Mouse (Mus musculus) embryonic facial prominence, embryonic 15.5 days (tissue): ENCODE measurements at regions not wholly inside any gene's neighbourhood (a gene's known extent, or its start where the extent isn't known, plus 50 kb on each side); places are given as distances from the start of the nearest gene placed in this dataset.

Source experiments
- ATAC-seq: fragments of 200-750 bp; cut with Nextera tagmentation; 2 replicates; pipeline ENCODE4 v1.8.0; 2017; ENCODE audit warnings: low read depth, moderate TSS enrichment; ENCODE audit not compliant: insufficient number of reproducible peaks, low FRiP score, low TSS enrichment
- H3K27ac ChIP-seq: fragments of 300-500 bp; sonication (generic); replicated peaks from 2 replicates; pipeline ENCODE4 v1.5.1; 2015; ENCODE audit warnings: mild to moderate bottlenecking, inconsistent platforms
- H3K27me3 ChIP-seq: fragments of 300-500 bp; sonication (generic); 2 replicates; pipeline ENCODE4 v1.6.1; 2015; ENCODE audit warnings: inconsistent platforms
- H3K36me3 ChIP-seq: fragments of 300-500 bp; sonication (generic); 2 replicates; pipeline ENCODE4 v1.6.1; 2015; ENCODE audit warnings: mild to moderate bottlenecking, inconsistent platforms
- H3K4me1 ChIP-seq: fragments of 300-500 bp; sonication (generic); 2 replicates; pipeline ENCODE4 v1.6.1; 2015; ENCODE audit warnings: inconsistent platforms
- H3K4me2 ChIP-seq: fragments of 300-500 bp; sonication (generic); replicated peaks from 2 replicates; pipeline ENCODE4 v1.6.1; 2015; ENCODE audit warnings: mild to moderate bottlenecking, inconsistent platforms
- H3K4me3 ChIP-seq: fragments of 300-500 bp; sonication (generic); replicated peaks from 2 replicates; pipeline ENCODE4 v1.5.1; 2015; ENCODE audit warnings: mild to moderate bottlenecking, inconsistent platforms
- H3K9ac ChIP-seq: fragments of 300-500 bp; sonication (generic); 2 replicates; pipeline ENCODE4 v1.6.1; 2015; ENCODE audit warnings: inconsistent platforms
- H3K9me3 ChIP-seq: fragments of 300-500 bp; sonication (generic); replicated peaks from 2 replicates; pipeline ENCODE4 v1.6.1; 2016; ENCODE audit warnings: inconsistent platforms
- WGBS: fragments of 180-500 bp; shearing (Covaris S2); methylation state at CpG from one replicate; pipeline ENCODE4 v1.1.7; 2015; 5-methylcytosine and 5-hydroxymethylcytosine counted together

- 78% methylated on average over 3 of the region's 3 CpGs for WGBS
- ATAC-seq, result no peak
- no peak overlapping the region for H3K4me2 ChIP-seq
- H3K36me3 ChIP-seq, result no peaks in the 10 kb centered on the region
- H3K27ac ChIP-seq, result no peak overlapping the region
- no peaks in the 10 kb centered on the region; the same call in 1 of the 2 replicates for H3K27me3 ChIP-seq
- H3K4me3 ChIP-seq, result no peak overlapping the region
- H3K9me3 ChIP-seq, result no peaks in the 10 kb centered on the region
- H3K9ac ChIP-seq, result no peak overlapping the region
- no peaks in the 10 kb centered on the region for H3K4me1 ChIP-seq
Measured at GRCm38 (mm10) chr8:115440151-115440550, 267.4 kb downstream of the Maf start.

GRCm38 (mm10) chr8:115439512-115439911 lies 268.1 kb downstream of the Maf start:
- no peak for ATAC-seq
- H3K4me2 ChIP-seq, result no peak overlapping the region
- H3K9ac ChIP-seq, result no peak overlapping the region

DNA sequence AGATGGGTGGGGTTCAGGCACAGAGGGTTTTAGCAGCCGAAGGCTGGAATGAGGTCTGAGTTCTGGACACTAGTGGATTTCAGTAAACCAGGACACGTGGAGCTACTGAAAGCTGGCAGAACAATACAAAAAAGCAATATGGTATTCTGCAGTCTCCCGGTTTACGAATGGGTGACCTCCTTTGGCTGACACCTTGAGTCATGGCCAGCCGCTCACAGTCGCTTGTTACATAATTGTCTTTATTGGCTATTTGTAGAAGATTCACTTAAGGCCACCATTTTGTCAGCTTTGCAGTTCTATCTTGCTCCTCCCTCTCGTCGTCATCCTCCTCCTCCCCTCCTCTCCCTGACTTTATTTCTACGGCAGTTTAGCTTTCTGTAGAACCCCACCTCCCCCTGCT lies 269.6 kb downstream of the Maf start:
- H3K4me2 ChIP-seq, result no peak overlapping the region
- H3K27ac ChIP-seq, result no peak overlapping the region
- H3K36me3 ChIP-seq, result no peaks in the 10 kb centered on the region
- no peak overlapping the region for H3K4me3 ChIP-seq
- WGBS, result 89% methylated on average over 9 of the region's 9 CpGs
- no peak for ATAC-seq
- H3K27me3 ChIP-seq, result peaks cover 3% of the 10 kb centered on the region; the same call in 1 of the 2 replicates
- no peaks in the 10 kb centered on the region for H3K4me1 ChIP-seq
- no peaks in the 10 kb centered on the region for H3K9me3 ChIP-seq
- no peak overlapping the region for H3K9ac ChIP-seq

More at GRCm38 (mm10) chr8:115439512-115439911, 268.1 kb downstream of the Maf start:
- Histone ChIP-seq H3K27ac (no peak overlapping the region), H3K9me3 (no peaks in the 10 kb centered on the region), H3K36me3 (no peaks in the 10 kb centered on the region), H3K27me3 (no peaks in the 10 kb centered on the region; the same call in 1 of the 2 replicates), H3K4me1 (no peaks in the 10 kb centered on the region), H3K4me3 (no peak overlapping the region)
- 72% methylated on average over 5 of the region's 5 CpGs for WGBS

GRCm38 (mm10) chr8:115436356-115436721 lies 271.3 kb downstream of the Maf start:
- H3K27ac ChIP-seq, result no peak overlapping the region
- H3K4me2 ChIP-seq, result no peak overlapping the region
- H3K36me3 ChIP-seq, result no peaks in the 10 kb centered on the region
- H3K27me3 ChIP-seq, result peaks cover 7% of the 10 kb centered on the region; the same call in 1 of the 2 replicates
- 89% methylated on average over 4 of the region's 4 CpGs for WGBS
- H3K4me3 ChIP-seq, result no peak overlapping the region
- H3K9ac ChIP-seq, result no peak overlapping the region
- ATAC-seq, result no peak
- H3K9me3 ChIP-seq, result no peaks in the 10 kb centered on the region
- 0 out of 2 replicates have a peak, but pooled peaks cover 5% of the 10 kb centered on the region for H3K4me1 ChIP-seq

- Histone ChIP-seq H3K27ac (no peak overlapping the region), H3K4me3 (no peak overlapping the region), H3K36me3 (no peaks in the 10 kb centered on the region), H3K27me3 (peaks cover 7% of the 10 kb centered on the region; the same call in 1 of the 2 replicates), H3K4me1 (peaks cover 8% of the 10 kb centered on the region; the same call in 1 of the 2 replicates), H3K9ac (no peak overlapping the region), H3K9me3 (no peaks in the 10 kb centered on the region), H3K4me2 (no peak overlapping the region)
- no peak for ATAC-seq
- 86% methylated on average over 5 of the region's 5 CpGs for WGBS
Measured at GRCm38 (mm10) chr8:115435720-115436355, 271.8 kb downstream of the Maf start.

DNA sequence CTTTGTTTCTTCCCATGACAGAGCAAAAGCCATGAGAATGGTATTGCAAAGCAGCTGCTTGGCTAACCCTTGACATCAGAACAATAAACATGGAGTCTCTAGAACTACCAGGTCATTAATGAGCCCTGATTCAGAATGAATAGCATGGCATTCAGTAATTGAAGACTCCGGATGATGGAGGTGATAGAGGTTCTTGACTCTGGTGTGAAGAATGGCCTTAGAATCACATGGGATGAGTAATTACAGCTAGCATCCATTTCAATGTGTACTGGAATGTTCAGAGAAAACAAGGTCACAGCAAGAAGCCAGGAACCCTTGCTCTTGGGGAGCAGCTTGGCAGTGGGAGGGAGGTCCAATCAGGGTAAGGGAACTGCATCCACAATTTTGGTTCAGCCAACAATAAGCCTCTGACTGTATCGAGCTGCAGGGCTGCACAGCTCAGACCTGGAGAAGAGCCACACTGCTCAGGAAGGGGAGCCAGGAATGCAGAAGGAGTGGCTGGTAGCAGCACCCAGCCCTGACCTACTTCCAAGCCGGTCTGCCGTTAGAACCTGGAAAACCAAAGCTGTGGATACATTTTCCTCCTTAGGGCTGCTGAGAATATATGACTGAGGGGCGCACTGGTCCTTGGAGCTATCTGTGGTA lies 275.1 kb downstream of the Maf start:
- H3K9me3 ChIP-seq, result no peaks in the 10 kb centered on the region
- no peak for ATAC-seq
- H3K36me3 ChIP-seq, result no peaks in the 10 kb centered on the region
- H3K4me2 ChIP-seq, result no peak overlapping the region
- no peak overlapping the region for H3K4me3 ChIP-seq
- peaks cover 25% of the 10 kb centered on the region for H3K4me1 ChIP-seq
- 67% methylated on average over 5 of the region's 5 CpGs for WGBS
- H3K27me3 ChIP-seq, result 0 out of 2 replicates have a peak, but pooled peaks cover 7% of the 10 kb centered on the region
- no peak overlapping the region for H3K27ac ChIP-seq
- no peak overlapping the region for H3K9ac ChIP-seq

- Histone ChIP-seq H3K27ac (no peak overlapping the region; the same call in 1 of the 2 replicates), H3K4me3 (no peak overlapping the region), H3K9ac (no peak overlapping the region), H3K27me3 (0 out of 2 replicates have a peak, but pooled peaks cover 7% of the 10 kb centered on the region), H3K9me3 (no peaks in the 10 kb centered on the region), H3K4me2 (peak overlapping the region; percentile 27; the same call in 1 of the 2 replicates), H3K36me3 (no peaks in the 10 kb centered on the region), H3K4me1 (peaks cover 25% of the 10 kb centered on the region)
- WGBS, result 25% methylated on average over 3 of the region's 3 CpGs
- peak; percentile 61; the same call in 1 of the 2 replicates for ATAC-seq
Measured at GRCm38 (mm10) chr8:115430793-115431192, 276.8 kb downstream of the Maf start.

DNA sequence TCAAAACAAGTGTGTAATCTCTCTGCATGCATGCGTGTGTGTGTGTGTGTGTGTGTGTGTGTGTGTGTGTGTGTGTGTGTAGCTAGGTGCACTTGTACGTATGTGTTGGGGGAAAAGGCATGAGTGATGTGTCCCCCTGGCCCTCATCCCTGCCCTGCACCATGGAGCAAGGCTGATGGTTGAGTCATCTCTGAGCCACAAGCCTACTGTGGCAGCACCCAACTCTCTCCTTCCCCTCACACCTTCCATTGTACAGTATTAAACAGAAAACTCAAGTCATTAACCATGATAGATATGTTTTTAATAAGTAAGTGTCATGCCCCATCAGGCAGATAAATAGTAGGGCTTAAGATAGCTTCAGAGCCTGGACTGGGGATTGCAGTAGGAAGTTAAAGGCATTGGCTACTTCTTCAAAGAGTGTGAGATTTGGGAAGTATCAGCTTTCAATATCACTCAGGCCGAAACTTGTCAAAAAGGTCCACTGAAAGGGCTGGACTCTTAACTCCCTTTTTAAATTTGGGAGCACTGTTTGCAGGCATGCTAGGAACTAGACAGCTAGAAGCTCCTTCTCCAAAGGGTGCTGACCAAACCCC lies 278.2 kb downstream of the Maf start:
- H3K27ac ChIP-seq, result no peak overlapping the region
- no peaks in the 10 kb centered on the region for H3K9me3 ChIP-seq
- no peaks in the 10 kb centered on the region for H3K36me3 ChIP-seq
- peaks cover 25% of the 10 kb centered on the region for H3K4me1 ChIP-seq
- 51% methylated on average over 3 of the region's 3 CpGs for WGBS
- no peak overlapping the region for H3K9ac ChIP-seq
- no peak overlapping the region for H3K4me3 ChIP-seq
- no peak for ATAC-seq
- no peak overlapping the region for H3K4me2 ChIP-seq
- 0 out of 2 replicates have a peak, but pooled peaks cover 7% of the 10 kb centered on the region for H3K27me3 ChIP-seq

- WGBS, result 35% methylated on average over 15 of the region's 15 CpGs
Measured at GRCm38 (mm10) chr8:115428528-115429290, 278.9 kb downstream of the Maf start.

DNA sequence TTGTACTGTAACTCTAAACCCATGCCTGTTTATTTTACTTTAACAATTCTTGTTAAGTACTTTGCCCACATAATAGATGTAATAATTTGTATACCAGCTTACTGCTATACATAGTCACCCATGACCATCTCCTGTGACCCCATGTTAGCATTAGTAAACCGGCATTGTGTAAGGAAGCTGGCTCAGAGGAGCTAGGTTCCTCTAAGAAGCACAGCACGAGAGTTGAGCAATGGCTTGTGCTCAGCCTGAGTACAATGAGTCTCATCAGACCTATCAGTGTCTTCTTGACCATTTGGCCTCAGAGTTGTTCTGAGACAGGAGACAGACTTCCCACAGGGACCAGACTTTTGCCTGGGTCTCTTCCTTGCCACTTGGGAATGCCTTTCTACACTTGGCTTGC lies 279.6 kb downstream of the Maf start:
- WGBS, result 82% methylated on average over 2 of the region's 2 CpGs
- 0 out of 2 replicates have a peak, but pooled peaks cover 5% of the 10 kb centered on the region for H3K27me3 ChIP-seq
- peaks cover 25% of the 10 kb centered on the region for H3K4me1 ChIP-seq
- H3K4me3 ChIP-seq, result no peak overlapping the region
- no peak overlapping the region for H3K4me2 ChIP-seq
- H3K9me3 ChIP-seq, result no peaks in the 10 kb centered on the region
- H3K27ac ChIP-seq, result no peak overlapping the region
- H3K36me3 ChIP-seq, result no peaks in the 10 kb centered on the region
- no peak overlapping the region for H3K9ac ChIP-seq
- no peak for ATAC-seq

More at GRCm38 (mm10) chr8:115428528-115429290, 278.9 kb downstream of the Maf start:
- Histone ChIP-seq H3K27me3 (0 out of 2 replicates have a peak, but pooled peaks cover 7% of the 10 kb centered on the region), H3K9ac (no peak overlapping the region), H3K36me3 (no peaks in the 10 kb centered on the region), H3K4me1 (peaks cover 25% of the 10 kb centered on the region), H3K9me3 (no peaks in the 10 kb centered on the region), H3K27ac (peak overlapping the region; percentile 58), H3K4me3 (no peak overlapping the region), H3K4me2 (no peak overlapping the region)
- no peak for ATAC-seq

DNA sequence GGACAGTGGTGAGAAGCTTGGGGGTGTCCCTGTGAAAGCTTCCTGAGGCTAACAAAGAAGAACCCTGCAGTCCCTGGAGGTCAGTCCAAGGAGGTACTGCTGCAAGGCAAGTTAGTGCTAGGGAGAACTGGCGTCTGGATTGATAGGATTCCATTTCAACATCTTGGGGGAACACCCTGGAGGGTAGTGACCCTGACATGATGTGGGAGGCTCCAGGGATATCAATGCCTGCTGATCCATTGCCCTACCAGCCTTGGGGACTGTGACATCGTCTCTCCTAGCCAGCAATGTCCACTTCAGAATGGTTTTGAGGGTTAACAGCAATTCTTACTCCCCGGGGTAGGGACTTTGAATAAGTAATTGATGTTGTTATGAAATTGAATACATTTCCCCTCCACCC lies 280.1 kb downstream of the Maf start:
- 60% methylated on average over 3 of the region's 3 CpGs for WGBS
- Histone ChIP-seq H3K27ac (no peak overlapping the region), H3K27me3 (no peaks in the 10 kb centered on the region), H3K9me3 (no peaks in the 10 kb centered on the region), H3K4me3 (no peak overlapping the region), H3K36me3 (no peaks in the 10 kb centered on the region), H3K9ac (no peak overlapping the region), H3K4me1 (peaks cover 25% of the 10 kb centered on the region), H3K4me2 (no peak overlapping the region)
- no peak for ATAC-seq
